In the genomic region with DNA sequence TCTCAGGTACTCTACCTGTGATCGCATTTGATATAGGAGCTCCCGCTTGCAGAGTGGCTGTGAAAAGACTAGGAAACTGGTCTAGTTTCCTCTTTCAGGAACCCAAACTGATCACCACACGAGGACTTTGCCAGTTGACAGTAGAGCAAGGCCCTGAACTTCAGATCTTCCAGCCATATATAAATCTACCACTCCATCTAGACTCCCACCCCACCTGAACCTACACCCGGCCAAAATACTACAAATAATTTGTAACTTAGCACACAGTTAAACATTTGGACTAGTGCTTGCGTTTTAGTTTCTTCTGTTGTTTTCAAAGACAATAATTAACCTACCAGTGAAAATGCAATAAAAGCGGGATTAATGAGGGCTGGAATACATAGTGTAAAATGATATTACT, we compare ENCODE assay signal across 8 mouse cellular contexts. TPM values are rescaled to one million over a fixed set of nuclear protein-coding genes. Genes with fewer than 3 reads are reported as not detected.
DNase-seq lines count a peak whose midpoint lies in the region; ATAC-seq and TF ChIP-seq lines count a peak whose summit lies in the region.

No protein-coding gene starts in this region.

- no peak overlapping the region for H3K9ac ChIP-seq in kidney, embryonic 15.5 days
- H3K9ac ChIP-seq in hindbrain, postnatal 0 days (replicated peaks; ENCODE audit: low read length) = no peak overlapping the region
- H3K9ac ChIP-seq in midbrain, embryonic 16.5 days (ENCODE audit: low read depth, low read length) = no peak overlapping the region

- DNase-seq in kidney, postnatal 10 days = no peak
- no peak for DNase-seq in forebrain, embryonic 10.5 days (ENCODE audit: extremely low spot score, low spot score)
- DNase-seq in hindbrain, postnatal 0 days (ENCODE audit: low spot score) = no peak
- no peak for DNase-seq in thymus, postnatal 25 days
- no peak for DNase-seq in gastrocnemius, postnatal 10 days
- no peak for DNase-seq in spleen, adult 12 weeks (ENCODE audit: low spot score)

- H3K36me3 ChIP-seq in kidney, embryonic 15.5 days = no peaks in the 10 kb centered on the region
- H3K36me3 ChIP-seq in forebrain, embryonic 10.5 days (replicated peaks) = peaks cover 4% of the 10 kb centered on the region
- no peaks in the 10 kb centered on the region for H3K36me3 ChIP-seq in hindbrain, postnatal 0 days (ENCODE audit: insufficient read depth, low read length)
- H3K36me3 ChIP-seq in midbrain, embryonic 16.5 days (ENCODE audit: control insufficient read depth, insufficient read depth, low read length) = no peaks in the 10 kb centered on the region

- H3K4me1 ChIP-seq in kidney, embryonic 15.5 days = peaks cover 10% of the 10 kb centered on the region; the same call in 1 of the 2 replicates
- H3K4me1 ChIP-seq in forebrain, embryonic 10.5 days = peaks cover 11% of the 10 kb centered on the region
- H3K4me1 ChIP-seq in hindbrain, postnatal 0 days (ENCODE audit: insufficient read depth, low read length) = no peaks in the 10 kb centered on the region
- H3K4me1 ChIP-seq in midbrain, embryonic 16.5 days (ENCODE audit: control insufficient read depth, insufficient read depth, low read length) = peaks cover 8% of the 10 kb centered on the region

- TF ChIP-seq CTCF in hindbrain, postnatal 0 days (IDR thresholded peaks at IDR 0.05; ENCODE audit: low read depth) = no peak

- peak overlapping the region; percentile 84 for H3K4me2 ChIP-seq in kidney, embryonic 15.5 days
- H3K4me2 ChIP-seq in hindbrain, postnatal 0 days (ENCODE audit: low read depth, low read length) = peak overlapping the region; percentile 78
- H3K4me2 ChIP-seq in midbrain, embryonic 16.5 days (ENCODE audit: low read length) = peak overlapping the region; percentile 77

- H3K4me3 ChIP-seq in kidney, embryonic 15.5 days (replicated peaks) = peak overlapping the region; percentile 61
- H3K4me3 ChIP-seq in forebrain, embryonic 10.5 days = peak overlapping the region; percentile 91
- H3K4me3 ChIP-seq in hindbrain, postnatal 0 days (ENCODE audit: low read length) = peak overlapping the region; percentile 66; the same call in 1 of the 2 replicates
- peak overlapping the region; percentile 73 for H3K4me3 ChIP-seq in midbrain, embryonic 16.5 days (ENCODE audit: low read depth, low read length)

- no peak overlapping the region for H3K27ac ChIP-seq in kidney, embryonic 15.5 days
- H3K27ac ChIP-seq in forebrain, embryonic 10.5 days = peak overlapping the region; percentile 88; the same call in 1 of the 2 replicates
- H3K27ac ChIP-seq in hindbrain, postnatal 0 days = no peak overlapping the region
- peak overlapping the region; percentile 19; the same call in 1 of the 2 replicates for H3K27ac ChIP-seq in midbrain, embryonic 16.5 days (ENCODE audit: low read length)

- 83% methylated on average over 6 of the region's 6 CpGs for WGBS in kidney, embryonic 15.5 days
- 81% methylated on average over 6 of the region's 6 CpGs for WGBS in forebrain, embryonic 10.5 days
- WGBS in hindbrain, postnatal 0 days = 79% methylated on average over 6 of the region's 6 CpGs
- 80% methylated on average over 6 of the region's 6 CpGs for WGBS in midbrain, embryonic 16.5 days

- H3K9me3 ChIP-seq in kidney, embryonic 15.5 days (replicated peaks) = no peaks in the 10 kb centered on the region
- no peaks in the 10 kb centered on the region for H3K9me3 ChIP-seq in forebrain, embryonic 10.5 days
- no peaks in the 10 kb centered on the region for H3K9me3 ChIP-seq in hindbrain, postnatal 0 days (ENCODE audit: low read length)
- H3K9me3 ChIP-seq in midbrain, embryonic 16.5 days (replicated peaks; ENCODE audit: control insufficient read depth, low read length, poor library complexity, severe bottlenecking) = no peaks in the 10 kb centered on the region

- H3K27me3 ChIP-seq in kidney, embryonic 15.5 days = no peaks in the 10 kb centered on the region
- peaks cover 20% of the 10 kb centered on the region; the same call in 1 of the 2 replicates for H3K27me3 ChIP-seq in forebrain, embryonic 10.5 days (ENCODE audit: poor library complexity, severe bottlenecking)
- no peaks in the 10 kb centered on the region for H3K27me3 ChIP-seq in hindbrain, postnatal 0 days (ENCODE audit: insufficient read depth, low read length)
- peaks cover 5% of the 10 kb centered on the region; the same call in 1 of the 2 replicates for H3K27me3 ChIP-seq in midbrain, embryonic 16.5 days (ENCODE audit: control insufficient read depth, insufficient read depth, low read depth, low read length)

- peak; percentile 24; the same call in 1 of the 2 replicates for ATAC-seq in kidney, embryonic 15.5 days (replicated peaks; ENCODE audit: low FRiP score)
- peak; percentile 31 for ATAC-seq in hindbrain, postnatal 0 days
- peak; percentile 69 for ATAC-seq in midbrain, embryonic 16.5 days

RNA-seq across cellular contexts. Expression of gene Gins3, which starts 0.4 kb away (rescaled TPM):
- 21.6 and 22.6 TPM in 2 replicates for polyA plus RNA-seq in kidney, embryonic 15.5 days (2015; fragmentation: Nextera tagmentation; extraction: Ambion mirVana)
- 34.9 and 37.1 TPM in 2 replicates for polyA plus RNA-seq in forebrain, embryonic 10.5 days (2016; fragmentation: Nextera tagmentation; extraction: Ambion mirVana)
- 2.9 and 4.4 TPM in 2 replicates for total RNA-seq in hindbrain, postnatal 0 days (2014; rRNA removed)
- 5.1 and 5.9 TPM in 2 replicates for polyA plus RNA-seq in hindbrain, postnatal 0 days (2015; fragmentation: Nextera tagmentation; extraction: Ambion mirVana)
- polyA plus RNA-seq in midbrain, embryonic 16.5 days (2015; fragmentation: Nextera tagmentation; extraction: Ambion mirVana) = 6.1 and 8.1 TPM in 2 replicates
- total RNA-seq in gastrocnemius, postnatal 10 days (2021) = 1 to 10 TPM; 1.1 to 2.1 TPM

RNA-seq across cellular contexts. Expression of gene Ndrg4, which starts 43.9 kb away (rescaled TPM):
- 16.0 and 18.8 TPM in 2 replicates for polyA plus RNA-seq in kidney, embryonic 15.5 days (2015; fragmentation: Nextera tagmentation; extraction: Ambion mirVana)
- polyA plus RNA-seq in forebrain, embryonic 10.5 days (2016; fragmentation: Nextera tagmentation; extraction: Ambion mirVana) = 14.7 and 16.7 TPM in 2 replicates
- 936 and 1,043 TPM in 2 replicates for total RNA-seq in hindbrain, postnatal 0 days (2014; rRNA removed)
- 683 and 722 TPM in 2 replicates for polyA plus RNA-seq in hindbrain, postnatal 0 days (2015; fragmentation: Nextera tagmentation; extraction: Ambion mirVana)
- 394 and 511 TPM in 2 replicates for polyA plus RNA-seq in midbrain, embryonic 16.5 days (2015; fragmentation: Nextera tagmentation; extraction: Ambion mirVana)
- 10 to 100 TPM in 1 of 2 experiments, 1 to 10 TPM in 1; 8.9 to 12.8 TPM for total RNA-seq in gastrocnemius, postnatal 10 days (2021)

RNA-seq across cellular contexts. Expression of gene Prss54, which starts 56.7 kb away (rescaled TPM):
- polyA plus RNA-seq in kidney, embryonic 15.5 days (2015; fragmentation: Nextera tagmentation; extraction: Ambion mirVana) = not detected in 2 replicates
- not detected in 2 replicates for polyA plus RNA-seq in forebrain, embryonic 10.5 days (2016; fragmentation: Nextera tagmentation; extraction: Ambion mirVana)
- total RNA-seq in hindbrain, postnatal 0 days (2014; rRNA removed) = not detected in 2 replicates
- not detected in 2 replicates for polyA plus RNA-seq in hindbrain, postnatal 0 days (2015; fragmentation: Nextera tagmentation; extraction: Ambion mirVana)
- not detected in 2 replicates for polyA plus RNA-seq in midbrain, embryonic 16.5 days (2015; fragmentation: Nextera tagmentation; extraction: Ambion mirVana)
- total RNA-seq in gastrocnemius, postnatal 10 days (2021) = not detected

Comparison
In these comparisons a context has a peak if more than half of its experiments do, and no peak if none do; other contexts are left out.
1. H3K27ac ChIP-seq: peak in forebrain, embryonic 10.5 days (single experiment) and midbrain, embryonic 16.5 days (single experiment); none in kidney, embryonic 15.5 days (single experiment) and hindbrain, postnatal 0 days (single experiment).
2. RNA of gene Ndrg4, which starts 43.9 kb away (polyA plus RNA-seq): 683 to 722 TPM in hindbrain, postnatal 0 days and 394 to 511 TPM in midbrain, embryonic 16.5 days; 16.0 to 18.8 TPM in kidney, embryonic 15.5 days and 14.7 to 16.7 TPM in forebrain, embryonic 10.5 days; every median in the first group is over 10 times any median in the second.
3. Peak in every context shown above with its lines, with median percentiles within 50 percentile points of each other: ATAC-seq, H3K4me2 ChIP-seq and H3K4me3 ChIP-seq.